Mouse (Mus musculus) thymus, postnatal 4 days (tissue): ENCODE data around the gene Olfr1412.

Experiments
- DNase-seq: peaks from one replicate; pipeline ENCODE4 v3.0.0; 2021

The Olfr1412 gene

GRCm38 (mm10) chr1:92638736-92639135 lies 53.2 kb downstream of the Olfr1412 start:
- no peak for DNase-seq

GRCm38 (mm10) chr1:92640393-92640792 lies 54.8 kb downstream of the Olfr1412 start:
- DNase-seq, result peak; percentile 37
